Mouse (Mus musculus): ENCODE results near the gene Cdc37l1.

- no peak for TF ChIP-seq CTCF (IDR thresholded peaks at IDR 0.05; ENCODE audit: low read depth)
- no peak for TF ChIP-seq EP300 (IDR thresholded peaks at IDR 0.05; ENCODE audit: low read depth)
Measured at GRCm38 (mm10) chr19:29015410-29016203, 25.5 kb downstream of the Cdc37l1 start.

All from heart, postnatal 0 days (tissue).